Mouse (Mus musculus) ovary, adult 18-20 months (tissue): ENCODE measurements around the gene Isg20l2.

Experiments used
- DNase-seq: peaks from one replicate; pipeline ENCODE4 v3.0.0; 2022; ENCODE audit warnings: low spot score, mixed read lengths

Isg20l2 gene

DNA sequence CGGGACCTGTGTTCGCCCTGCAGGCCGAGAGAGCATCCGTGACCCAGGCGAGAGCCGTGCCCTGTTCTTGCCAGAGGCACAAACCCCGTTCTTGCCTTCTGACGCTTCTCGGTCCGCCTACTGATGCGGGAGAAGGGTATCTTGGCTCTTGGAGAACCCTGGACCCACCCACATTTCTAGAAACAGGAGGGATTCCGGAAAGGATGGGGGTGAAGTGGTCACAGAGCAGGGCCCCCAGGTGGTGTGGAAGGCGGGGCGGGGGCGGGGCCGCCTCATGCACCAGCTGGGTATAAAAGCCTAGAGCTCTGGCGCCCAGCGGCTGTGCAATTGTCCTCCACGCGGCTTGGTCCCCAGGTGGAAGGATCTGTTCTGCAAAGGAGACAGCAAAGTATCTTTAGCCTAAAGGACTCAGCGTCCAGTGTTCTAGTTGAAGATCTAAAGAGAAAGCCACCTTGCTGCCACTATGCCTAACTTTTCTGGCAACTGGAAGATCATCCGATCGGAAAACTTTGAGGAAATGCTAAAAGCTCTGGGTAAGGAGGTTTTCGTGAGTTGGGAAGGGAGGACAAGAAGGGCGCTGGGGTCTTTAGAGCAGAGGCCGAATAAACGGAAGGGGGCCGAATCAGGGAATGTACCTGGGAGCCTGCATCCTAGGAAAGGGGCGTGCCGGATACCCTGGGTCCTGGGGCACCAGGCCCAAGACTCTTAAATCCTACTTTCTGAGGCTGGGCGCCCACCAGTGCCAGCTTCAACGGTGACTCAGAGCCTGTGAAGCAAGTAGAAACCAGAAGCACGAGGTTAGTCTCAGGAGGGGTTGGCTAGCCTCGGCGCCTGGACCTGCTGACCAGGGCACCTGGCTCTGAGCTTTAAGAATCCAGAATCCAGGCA is 18.5 kb downstream of the Isg20l2 start, which contains the start of gene Crabp2:
Gene Crabp2, plus strand, starts transcription at position 289 of the 888 bp plus-strand sequence.
- no peak for DNase-seq

DNA sequence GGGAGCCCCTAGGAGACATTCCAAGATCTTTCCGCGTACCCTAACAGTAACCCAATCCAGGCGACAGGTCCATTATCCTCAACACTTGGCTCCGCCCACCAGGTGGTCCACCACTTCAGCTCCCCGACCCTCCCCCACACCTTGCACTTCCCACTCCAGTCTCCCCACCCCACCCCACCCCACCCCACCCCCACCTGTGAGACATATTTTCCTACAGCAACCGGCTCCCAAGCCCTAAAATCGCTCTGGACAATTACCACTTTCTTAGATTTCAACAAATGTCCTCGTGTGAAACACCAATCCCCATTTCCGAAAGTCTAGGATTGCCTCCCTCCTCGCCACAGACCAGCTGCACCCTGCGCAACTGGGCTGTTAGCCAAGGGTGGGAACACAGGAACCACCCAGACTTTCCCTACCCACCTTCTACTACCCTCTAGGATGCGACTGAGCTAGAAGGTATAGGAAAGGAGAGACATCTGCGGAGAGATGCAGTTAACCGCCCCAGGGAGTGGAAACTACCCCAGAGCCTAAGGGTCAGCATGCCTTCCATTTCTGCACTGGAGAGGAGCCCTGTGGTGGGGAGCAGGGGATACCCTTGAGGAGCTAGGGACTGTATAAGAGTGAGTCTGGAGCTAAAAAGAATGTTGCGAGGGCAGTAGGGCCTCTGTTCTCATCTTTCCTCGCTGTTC is 19.3 kb downstream of the Isg20l2 start:
- no peak for DNase-seq

DNA sequence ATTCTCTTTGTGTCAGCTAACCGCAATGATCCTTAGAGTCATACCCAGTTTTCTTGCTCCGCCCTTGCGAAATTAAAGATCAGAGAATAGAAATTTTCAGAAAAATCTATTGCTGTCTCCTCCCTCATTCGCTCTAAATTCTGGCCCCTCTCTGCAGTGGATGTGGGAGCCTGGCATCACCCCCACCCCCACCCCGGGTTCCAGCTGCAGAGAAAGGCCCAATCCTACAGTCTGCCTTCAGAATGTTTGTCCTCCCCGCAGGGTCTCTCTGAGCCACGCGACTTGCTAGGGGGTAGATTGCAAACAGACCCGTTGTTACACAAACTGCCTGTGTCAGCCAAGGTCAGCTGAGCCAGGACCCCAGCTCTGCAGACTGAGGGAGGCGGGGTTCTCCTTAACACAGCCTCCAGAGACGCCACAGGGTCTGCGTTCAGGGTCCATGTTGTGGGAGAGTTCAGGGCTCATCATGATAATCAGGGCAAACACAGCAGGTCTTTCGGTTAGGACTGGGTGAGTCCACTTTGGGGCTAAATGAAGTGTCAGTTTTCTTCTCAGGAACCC is 19.9 kb downstream of the Isg20l2 start:
- no peak for DNase-seq

DNA sequence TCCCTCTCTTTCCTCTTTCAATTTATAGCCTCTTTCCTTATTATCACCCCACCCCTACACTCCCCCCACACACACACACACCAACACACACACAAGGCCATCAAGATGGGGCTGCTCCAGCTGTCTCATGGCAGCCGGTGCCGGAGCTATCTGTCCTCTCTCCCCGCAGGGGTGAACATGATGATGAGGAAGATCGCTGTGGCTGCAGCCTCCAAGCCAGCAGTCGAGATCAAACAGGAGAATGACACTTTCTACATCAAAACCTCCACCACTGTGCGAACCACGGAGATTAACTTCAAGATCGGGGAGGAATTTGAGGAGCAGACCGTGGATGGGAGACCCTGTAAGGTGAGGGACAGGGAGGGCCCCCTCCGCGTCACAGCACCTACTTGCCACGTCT is 21.8 kb downstream of the Isg20l2 start:
- no peak for DNase-seq

DNA sequence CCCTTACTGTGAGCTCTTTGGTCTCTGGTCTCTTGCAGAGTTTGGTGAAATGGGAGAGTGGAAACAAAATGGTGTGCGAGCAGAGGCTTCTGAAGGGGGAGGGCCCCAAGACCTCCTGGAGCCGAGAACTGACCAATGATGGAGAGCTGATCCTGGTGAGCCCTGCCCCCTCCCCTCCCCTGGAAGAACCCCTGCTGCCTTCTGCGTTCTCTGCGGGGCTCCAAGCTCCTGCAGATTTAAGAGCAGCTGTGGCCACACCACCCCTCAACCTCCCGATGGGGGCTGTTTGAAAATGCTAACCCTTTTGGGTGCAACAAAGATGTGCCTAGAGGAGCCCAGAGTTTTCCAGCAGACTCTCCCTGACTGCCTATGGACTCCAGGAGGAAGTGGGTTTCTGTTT is 22.3 kb downstream of the Isg20l2 start:
- DNase-seq: no peak

DNA sequence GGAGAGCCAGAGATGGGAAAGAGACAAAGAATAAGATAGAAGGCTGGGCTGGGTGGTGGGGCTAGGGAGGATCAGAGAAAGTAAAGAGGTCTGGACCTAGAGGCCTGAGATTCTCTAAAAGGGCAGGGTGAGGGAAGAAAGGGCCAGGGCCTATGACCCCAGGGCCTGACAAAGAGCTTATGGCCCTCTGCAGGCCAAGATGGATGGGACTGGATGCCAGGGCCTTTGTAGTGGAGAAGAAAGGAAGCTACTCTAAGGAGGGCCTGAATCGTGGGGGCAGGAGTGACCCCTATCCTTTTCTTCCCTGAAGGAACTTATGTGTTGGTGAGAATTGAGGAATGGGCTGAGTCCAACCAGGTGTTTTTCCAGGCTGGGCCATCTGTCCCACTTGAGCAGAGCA is 27.9 kb downstream of the Isg20l2 start:
- DNase-seq: no peak

DNA sequence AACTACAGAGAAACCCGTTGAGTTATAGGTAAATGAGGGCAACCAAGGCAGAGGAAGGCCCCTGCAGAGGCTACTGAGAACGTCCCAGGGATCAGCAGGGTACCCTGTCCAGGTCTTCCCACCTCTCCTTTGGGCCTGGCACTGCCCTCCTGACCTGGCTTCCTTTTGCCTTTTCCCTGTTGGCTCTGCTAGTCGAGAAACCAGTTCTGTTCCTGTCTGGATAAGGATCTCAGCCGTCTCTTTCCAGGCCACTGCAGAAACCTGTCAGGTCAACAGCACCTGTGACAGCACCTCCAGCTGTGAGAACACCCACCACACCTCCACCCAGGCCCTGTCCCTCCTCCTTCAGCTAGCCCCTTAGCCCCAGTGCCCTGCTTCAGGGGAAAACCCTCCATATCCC is 28.4 kb downstream of the Isg20l2 start:
- DNase-seq: no peak

DNA sequence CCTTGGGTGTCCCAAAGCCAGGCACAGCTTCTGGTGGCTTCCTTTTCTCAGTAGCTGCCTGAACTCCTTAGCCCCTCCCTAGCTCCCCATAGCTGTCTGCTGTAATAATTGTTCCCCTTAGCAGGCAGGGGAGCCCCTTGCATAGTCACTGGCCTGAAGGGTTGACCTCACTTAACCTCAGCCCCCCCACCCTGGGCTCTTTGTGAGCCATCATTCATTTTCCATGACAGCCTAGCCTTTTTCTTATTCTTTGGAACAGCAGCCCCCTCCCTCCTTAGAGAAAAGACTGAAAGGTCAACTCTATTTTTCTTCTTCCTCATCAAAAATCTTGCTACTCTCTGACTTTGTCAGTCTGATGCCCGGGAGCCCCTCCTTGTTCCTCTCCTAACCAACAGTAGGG is 28.9 kb downstream of the Isg20l2 start:
- DNase-seq: no peak

DNA sequence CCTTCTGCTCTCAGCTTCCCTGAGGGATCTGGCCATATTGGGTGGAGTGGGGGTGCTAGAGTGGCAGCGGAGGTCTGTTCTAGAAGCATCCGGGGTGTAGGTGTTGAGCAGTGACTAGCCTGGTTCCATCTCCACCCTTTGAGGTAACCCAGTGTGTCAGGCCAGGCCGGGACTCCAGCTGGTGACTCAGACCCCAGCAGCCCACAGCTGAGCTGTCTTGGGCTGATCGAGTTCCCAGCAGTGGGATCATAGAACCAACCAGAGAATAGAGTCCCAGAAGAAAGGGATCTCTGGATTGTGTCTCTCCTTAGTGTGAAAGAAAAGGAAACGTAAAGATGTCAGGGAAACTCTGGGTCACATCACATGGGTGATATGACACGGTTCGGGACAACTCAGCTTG is 29.3 kb downstream of the Isg20l2 start:
- no peak for DNase-seq

DNA sequence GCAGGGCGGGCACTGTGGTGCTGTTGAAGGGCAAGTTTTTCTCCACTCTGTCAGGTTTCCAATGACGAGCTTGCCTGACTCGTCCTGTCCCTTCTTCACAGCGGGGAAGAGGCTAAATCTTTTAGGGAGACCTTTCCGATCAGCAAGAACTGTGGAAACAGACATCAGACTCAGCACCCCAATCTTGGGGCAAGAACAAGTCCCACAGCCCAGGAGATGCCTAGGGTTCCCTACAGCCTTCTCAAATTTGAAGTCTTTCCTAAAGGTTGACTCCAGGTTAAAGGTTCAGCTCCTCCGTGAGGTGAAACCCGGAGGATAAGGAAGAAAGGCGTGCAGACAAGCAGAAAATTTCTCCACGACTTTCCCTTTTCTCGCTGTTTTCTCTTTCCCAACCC is 30.1 kb downstream of the Isg20l2 start:
- no peak for DNase-seq

DNA sequence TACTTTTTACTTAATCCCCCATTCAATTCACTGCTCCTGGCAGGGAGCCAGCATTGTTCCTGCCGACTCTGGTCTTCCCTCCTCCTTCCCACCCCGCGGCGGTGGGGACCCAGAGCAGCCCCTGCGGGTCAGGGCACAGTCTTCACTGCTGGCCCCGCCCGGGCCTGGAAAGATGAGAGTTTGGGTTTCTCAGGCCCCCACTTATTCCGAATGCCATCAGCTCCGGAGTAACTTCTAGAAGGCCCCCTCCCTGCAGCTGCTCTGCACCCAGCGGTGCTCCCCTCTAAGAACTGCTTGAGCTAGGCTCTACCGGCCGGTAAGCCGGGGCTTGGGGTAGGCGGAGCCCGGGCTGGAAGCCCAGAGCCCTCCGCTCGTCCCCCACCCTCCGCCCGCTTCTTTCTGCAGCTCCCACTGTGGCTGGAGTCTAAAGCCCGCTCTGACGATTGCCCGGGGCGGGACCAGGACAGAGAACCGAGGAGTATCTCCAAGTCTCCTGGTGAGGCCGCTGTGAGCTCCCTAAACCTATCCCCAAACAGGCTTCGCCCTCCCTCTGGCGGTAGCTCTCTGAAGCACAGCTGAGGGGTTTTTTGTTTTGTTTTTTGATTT is 30.6 kb downstream of the Isg20l2 start:
- peak; percentile 90 for DNase-seq

DNA sequence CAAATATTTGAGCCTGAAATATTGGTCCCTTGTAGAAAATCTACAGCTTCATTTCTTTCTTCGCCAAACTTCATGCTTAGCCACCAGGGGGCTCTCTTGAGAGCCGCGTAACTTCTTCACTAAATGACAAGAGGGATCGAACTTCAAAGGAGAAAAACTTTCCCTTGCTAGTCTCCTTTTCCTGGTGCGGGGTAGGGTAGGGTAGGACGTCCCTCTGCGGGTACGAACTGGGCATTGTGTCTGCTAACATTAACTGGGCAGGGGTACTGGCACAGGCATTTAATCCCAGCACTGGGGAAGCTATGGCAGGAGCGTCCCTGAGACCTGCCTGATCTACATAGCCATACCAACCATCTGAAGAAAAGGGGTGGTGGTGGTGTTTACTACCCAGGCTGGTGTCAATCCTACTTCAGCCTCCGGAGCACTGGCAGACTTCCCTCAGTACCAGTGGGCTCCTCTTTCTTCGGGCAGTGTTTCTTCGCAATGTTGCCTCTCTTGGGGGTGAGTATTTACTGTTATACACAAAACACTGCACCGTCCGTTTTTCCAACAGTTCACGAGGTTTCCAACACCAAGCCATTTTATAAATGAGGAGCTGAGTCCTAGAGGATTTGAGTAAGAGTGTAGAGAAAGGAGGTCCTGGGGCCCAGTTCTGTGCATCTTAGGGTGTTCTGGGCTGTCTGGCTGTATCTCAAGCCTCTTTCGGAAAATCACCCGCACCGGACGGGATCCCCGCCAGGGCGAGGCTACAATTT is 40.2 kb downstream of the Isg20l2 start:
- no peak for DNase-seq

DNA sequence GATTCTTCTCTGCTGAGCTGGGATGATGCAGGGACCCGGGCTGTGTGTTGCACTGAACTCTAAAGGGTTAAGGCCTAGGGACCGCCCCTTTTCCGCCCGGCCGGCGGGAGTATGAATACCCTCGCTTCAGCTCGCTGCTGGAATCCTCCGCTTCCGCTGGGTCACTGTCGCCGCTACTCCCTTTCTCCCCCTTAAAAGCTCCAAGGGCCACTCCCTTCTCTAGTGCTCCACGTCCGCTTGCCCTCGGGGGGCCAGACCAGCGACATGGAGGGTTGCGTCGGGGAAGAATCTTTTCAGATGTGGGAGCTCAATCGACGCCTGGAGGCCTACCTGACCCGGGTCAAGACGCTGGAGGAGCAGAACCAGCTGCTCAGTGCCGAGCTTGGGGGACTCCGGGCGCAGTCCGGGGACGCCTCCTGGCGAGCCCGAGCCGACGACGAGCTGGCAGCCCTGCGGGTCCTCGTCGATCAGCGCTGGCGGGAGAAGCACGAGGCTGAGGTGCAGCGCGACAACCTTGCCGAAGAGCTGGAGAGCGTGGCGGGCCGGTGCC is 40.9 kb downstream of the Isg20l2 start, which contains the start of gene Nes:
Gene Nes, plus strand, starts transcription at position 140 of the 550 bp plus-strand sequence.
- DNase-seq: no peak

DNA sequence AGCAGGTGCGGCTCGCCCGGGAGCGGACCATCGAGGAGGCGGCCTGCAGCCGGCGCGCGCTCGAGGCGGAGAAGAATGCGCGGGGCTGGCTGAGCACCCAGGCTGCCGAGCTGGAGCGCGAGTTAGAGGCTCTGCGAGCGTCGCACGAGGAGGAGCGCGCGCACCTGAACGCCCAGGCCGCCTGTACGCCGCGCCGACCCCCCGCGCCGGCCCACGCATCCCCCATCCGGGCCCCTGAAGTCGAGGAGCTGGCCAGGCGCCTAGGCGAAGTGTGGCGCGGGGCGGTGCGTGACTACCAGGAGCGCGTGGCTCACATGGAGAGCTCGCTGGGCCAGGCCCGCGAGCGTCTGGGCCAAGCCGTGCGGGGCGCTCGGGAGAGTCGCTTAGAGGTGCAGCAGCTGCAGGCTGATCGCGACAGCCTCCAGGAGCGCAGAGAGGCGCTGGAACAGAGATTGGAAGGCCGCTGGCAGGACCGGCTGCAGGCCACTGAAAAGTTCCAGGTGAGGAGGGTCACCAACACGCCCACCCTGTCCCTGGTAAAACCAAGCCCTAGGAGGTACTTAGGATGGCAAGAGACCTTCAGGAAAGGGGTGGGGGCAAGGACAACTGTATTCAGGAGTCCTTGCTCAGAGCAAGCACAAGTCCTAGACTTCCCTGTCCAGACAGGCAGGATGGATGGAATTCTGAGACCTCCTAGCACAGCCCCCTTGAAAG is 41.5 kb downstream of the Isg20l2 start:
- no peak for DNase-seq

DNA sequence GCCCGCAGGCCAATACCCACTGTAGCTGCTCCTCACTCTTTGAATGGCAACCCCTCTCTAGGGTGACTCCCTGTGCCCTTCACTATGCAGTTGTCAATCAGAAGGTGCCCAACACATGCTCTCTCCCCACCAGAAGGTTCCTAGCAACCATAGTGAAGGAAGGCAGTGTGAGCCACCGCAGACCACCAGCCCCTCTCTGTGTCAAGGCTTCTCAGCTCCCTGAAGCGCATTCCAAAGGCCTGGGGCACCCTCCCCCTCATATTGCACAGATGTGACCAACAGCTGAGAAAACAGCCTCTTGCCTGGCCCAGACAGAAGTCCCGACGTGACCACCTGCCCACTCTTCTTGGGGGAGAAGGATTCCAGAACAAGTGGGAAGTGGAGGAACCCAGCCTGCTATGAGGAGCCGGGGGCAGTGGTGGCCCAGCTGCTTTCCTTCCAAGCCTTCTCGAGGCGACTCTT is 42.1 kb downstream of the Isg20l2 start:
- DNase-seq: no peak

DNA sequence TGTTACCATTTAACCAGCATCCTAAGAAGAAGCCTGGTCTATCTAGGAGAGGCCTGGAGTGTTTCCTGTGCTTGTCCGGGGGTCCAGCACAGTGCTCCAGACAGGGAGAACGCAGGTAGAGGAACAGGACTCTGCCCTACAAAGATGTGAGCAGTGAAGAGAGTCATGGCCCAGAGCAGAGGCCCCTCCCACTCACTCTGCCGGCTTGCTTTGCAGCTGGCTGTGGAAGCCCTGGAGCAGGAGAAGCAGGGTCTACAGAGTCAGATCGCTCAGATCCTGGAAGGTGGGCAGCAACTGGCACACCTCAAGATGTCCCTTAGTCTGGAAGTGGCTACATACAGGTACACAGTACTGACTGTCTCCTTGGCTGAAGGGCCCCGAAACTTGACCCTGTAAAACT is 42.7 kb downstream of the Isg20l2 start:
- DNase-seq: no peak

DNA sequence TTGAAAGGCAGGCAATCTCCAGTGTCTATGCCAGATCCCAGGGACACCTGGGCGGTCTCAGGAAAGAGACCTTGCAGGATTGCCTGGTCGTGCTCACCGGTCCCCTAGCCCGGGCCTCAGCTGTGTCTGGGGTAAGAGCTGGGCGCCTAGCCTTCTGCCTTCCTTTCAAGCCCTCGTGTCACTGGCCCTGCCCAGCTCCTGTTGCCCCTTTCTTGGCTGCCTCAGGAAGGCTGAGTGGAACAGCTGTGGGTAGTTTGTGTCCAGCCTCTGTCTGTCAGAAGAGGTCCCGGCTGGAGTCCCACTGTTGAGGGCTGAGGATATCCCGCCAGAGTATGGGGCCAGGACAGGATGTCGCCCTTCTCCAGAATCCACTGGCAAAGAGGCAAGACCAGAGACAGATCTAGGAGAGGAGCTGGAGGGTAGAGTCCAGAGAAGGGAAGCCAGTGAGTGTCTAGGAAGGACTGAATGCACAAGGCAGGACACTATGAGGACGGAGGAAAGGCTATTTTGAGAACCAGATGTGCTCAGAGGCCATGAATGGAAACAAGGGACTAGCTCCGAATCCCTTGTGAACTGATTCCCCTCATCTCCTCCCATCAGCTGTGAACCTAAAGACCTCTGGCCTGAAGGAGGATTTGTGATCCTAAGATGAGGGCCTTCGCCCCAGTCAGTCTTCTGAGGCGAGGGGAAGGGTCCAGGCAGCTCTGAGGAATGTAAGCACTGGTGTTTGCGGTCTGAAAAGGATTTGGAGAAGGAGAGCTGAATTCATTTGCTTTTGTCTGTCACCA is 43.7 kb downstream of the Isg20l2 start:
- no peak for DNase-seq

DNA sequence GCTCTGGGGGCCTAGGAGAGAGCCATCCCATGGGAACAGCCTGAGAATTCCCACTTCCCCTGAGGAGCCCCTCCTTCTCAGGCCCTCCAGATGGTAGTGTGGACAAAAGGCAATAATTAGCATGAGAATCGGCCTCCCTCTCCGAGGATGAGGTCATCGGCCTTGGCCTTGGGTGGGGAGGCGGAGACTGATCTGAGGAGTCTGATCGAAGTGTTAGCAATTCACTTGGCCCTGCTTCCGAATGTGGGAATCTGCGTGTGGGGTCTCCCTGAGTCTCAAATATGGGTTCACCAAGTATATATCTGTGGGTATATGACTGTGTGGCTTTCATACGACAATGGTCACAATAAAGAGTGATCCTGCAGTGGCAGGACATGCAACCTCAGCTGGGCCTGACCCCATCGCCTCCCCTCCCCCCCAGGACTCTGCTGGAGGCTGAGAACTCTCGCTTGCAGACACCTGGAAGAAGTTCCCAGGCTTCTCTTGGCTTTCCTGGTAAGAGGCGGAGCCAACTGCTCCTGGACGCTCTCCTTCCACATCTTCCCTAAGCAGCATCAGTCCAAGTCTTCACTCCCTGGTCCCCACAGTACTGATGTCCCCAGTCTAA is 44.4 kb downstream of the Isg20l2 start:
- DNase-seq: no peak

DNA sequence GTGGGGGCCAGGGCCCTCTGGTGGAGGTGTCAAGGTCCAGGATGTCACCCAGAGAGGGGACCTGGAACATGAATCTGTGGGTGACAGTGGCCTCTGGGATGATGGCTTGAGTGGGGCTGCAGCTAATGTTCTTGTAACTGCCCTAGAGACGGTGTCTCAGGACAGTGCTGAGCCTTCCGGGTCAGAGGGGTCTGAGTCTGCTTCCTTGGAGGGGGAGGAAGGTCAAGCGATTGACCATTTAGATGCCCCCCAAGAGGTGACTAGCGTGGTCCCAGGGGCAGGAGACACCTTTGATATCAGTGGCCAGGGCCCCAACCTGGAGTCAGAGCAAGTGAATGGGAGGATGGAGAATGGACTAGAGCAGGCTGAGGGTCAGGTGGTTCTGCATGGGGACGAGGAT is 49.4 kb downstream of the Isg20l2 start:
- no peak for DNase-seq

DNA sequence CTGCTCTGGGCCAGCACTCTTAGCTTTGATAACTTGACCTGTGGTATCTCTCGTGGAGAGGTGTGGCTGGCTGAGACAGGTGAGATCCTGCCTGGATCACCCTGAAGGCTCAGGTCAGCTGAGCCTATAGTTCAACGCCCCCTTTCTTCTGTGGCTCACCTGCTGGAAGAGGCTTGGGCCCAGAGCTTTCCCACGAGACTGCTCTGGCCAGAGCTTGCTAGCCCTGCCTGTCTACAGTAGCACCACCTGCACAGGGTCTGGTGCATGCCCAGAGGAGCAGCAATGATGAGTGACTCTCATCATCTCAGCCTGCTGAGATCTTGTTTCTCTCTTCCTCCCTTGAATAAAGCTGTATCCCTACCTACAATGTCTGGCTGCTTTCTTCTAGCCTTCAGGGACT is 50.0 kb downstream of the Isg20l2 start:
- no peak for DNase-seq
